Mouse (Mus musculus): ENCODE measurements around the gene Armcx5.

The Armcx5 gene

DNA sequence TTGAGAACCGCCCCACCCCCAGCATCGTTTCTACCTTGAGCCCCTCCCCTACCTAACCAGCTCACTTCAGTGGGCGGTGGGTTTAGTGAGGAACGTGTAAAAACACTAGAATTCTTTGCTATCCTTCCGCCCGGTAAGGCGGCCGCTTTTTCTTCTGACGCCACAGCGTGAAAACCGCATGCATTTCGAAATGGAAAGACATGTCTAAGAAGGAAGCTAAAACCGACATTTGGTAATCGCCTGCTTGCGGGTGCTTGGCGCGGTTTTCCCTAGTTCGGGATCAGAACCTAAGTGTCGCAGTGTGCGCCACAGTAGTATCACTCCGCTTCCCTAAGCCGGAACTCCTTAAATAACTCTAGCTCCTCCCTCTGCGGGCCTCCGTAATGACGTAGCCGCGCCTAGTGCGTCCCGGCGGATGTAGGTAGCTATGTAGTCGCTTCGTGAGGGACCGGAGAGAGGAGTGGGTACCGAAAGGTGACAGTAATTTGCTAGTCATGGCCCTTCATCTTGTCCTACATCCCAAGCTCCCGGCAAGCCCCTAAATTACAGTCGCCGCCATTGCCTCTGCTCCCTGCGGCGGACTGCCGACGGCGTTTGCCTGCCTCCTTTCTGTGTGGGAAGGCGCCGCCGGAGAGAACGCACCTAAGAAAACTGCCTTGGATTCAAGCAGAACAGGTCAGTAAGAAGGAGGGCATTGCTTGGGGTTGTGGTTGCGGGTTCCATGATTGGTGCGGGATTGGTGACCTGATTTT, at the start of gene Armcx5, which contains the start of gene Gprasp1:
TSS of gene Armcx5 (plus strand) at position 430 of the 752 bp plus-strand sequence.
TSS of gene Gprasp1 (plus strand) at position 430 of the 752 bp plus-strand sequence.
- under 1% methylated on average over 48 of the region's 48 CpGs for WGBS

DNA sequence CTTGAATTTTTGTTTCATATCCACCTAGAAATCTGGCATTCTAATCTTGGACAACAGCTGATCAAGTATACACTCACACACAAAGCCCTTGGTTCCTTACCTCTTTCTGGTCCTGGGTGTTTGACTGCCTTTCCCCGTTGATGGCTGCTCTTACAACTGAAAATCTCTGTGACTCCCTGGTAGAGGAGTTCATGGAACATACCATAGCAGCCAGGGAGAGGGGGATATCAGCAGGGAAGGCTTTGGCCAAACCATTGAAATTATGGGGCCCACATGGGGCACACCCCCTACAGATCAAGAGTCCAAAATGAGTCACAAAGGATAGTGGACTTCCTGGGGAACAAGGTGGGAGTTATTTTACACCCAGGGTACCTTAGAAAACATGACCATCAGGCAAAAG, 48.9 kb upstream of the Armcx5 start, which contains the start of gene Tcp11x2:
TSS of gene Tcp11x2 (minus strand) at position 158 of the 400 bp plus-strand sequence.
- 79% methylated on average over 1 of the region's 1 CpGs for WGBS

DNA sequence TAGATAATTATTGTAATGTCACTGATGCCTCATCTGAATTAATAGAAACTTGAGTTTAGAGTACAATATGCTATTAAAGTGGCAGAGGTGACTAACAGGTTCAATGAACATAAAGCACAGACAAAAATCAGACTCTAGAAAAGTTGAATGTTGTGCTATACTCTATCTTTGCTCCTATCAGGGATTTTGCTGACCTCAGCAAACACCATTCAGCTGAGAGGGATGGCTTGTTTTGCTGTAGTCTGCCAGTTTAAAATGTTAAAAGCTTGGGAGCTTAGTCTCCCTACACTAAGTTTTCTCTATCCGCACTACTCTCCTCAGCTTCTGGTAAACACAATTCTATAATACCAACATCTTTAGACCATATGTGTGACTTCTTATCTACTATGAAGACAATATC, 39.4 kb upstream of the Armcx5 start:
- WGBS: 91% methylated on average over 1 of the region's 1 CpGs

DNA sequence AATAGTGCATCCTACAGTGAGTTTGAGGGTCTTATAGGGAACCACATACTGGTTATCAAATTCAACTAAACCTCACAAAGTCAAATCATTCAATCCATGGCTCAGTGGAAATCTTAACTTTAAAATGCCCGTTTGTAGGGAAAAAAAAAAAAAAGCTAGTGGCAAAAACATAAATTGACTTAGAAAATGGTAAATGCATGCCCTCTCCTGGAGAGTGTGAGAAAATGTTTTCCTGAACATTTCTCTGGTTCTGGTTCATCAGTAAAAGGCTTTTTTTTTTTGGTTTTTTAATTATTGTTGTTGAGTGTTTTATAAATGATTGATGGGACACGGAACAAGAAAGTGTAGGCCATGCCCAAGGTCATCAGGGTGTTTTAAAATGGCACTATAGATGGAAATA, 38.2 kb upstream of the Armcx5 start:
- WGBS: 35% methylated on average over 2 of the region's 2 CpGs

DNA sequence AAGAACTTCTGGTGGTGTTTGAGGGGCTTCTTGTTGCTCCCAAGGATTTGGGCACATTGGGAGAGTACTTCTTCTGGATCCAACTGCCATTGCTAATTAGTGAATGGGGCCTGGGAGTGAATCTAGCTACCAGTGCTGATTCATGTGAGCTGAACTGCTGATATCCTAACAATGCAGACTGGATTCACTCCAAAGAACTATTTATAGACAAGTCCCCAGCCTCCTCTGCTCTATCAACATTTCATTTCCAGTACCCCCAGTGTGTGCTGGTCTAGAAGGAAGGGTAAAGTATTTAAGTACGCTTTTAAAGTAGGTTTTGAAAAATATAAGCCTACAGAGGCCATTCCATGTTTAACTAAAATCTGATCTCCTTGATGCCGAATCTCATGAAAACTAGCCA, 29.7 kb upstream of the Armcx5 start:
- WGBS: 81% methylated on average over 2 of the region's 2 CpGs

DNA sequence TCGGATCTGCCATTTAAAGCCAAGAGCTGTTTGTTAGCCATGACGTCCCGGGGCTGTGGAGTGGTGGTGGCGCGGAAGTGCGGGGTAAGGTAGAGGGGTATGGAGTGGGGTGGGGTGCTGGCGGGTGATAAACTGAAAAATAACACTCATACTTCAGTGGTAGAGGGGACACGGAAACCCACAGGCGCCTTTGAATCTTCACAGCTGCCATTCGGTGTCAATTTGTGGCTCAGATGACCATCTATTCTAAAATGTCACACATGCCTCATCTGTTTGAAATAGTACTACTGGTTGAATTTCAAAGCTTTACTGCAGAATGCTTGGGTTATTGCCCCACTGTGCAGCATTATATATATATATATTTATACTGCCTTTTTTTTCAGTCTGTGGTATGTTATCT, 17.4 kb upstream of the Armcx5 start, which contains the start of gene Tmsb15a:
TSS of gene Tmsb15a (minus strand) at position 101 of the 400 bp plus-strand sequence.
- WGBS: 88% methylated on average over 10 of the region's 10 CpGs

DNA sequence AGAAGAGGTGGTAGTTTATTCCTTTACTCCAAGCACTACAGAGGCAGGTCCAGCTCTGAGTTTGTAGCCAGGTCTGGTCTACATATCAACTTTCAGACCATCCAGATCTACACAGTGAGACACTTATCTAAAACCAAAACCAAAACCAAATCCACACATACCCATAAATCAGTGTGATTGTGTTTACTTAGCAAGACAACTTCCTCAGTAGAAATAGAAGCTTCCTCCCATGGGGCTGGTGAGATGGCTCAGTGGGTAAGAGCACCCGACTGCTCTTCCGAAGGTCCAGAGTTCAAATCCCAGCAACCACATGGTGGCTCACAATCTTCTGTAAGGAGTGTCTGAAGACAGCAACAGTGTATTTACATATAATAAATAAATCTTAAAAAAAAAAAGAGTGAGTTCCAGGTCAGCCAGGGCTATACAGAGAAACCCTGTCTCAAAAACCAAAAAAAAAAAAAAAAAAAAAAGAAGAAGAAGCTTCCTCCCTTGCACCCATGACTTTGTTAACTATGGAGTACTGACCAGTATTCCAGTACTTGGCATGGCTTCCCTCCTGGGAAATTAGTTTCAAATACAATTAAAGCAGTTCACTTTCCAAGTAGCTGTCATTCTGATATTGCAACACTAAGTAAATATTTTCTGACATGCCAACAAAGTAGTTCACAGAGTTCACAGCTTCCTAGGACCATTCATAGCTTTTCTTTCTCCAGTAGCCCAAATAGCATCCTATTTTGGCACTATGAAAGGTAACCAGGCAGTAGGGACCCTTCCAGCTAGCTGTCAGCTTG, 3.6 kb upstream of the Armcx5 start:
- WGBS: 86% methylated on average over 2 of the region's 2 CpGs

DNA sequence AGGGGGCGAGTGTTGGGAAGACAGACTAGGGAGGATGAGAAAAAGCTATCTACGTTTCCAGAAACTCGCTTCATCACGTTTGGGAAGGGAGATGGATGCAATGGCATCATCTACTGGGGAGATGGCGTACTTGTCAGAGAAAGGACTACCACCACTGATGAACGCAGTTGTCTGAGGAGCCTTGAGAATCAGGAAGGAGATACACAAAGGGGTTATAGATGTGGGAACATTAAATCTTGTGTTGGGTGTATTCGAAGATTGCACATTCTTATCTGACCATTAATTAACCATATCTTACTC, 473 bp downstream of the Armcx5 start:
- 6% methylated on average over 7 of the region's 7 CpGs for WGBS

DNA sequence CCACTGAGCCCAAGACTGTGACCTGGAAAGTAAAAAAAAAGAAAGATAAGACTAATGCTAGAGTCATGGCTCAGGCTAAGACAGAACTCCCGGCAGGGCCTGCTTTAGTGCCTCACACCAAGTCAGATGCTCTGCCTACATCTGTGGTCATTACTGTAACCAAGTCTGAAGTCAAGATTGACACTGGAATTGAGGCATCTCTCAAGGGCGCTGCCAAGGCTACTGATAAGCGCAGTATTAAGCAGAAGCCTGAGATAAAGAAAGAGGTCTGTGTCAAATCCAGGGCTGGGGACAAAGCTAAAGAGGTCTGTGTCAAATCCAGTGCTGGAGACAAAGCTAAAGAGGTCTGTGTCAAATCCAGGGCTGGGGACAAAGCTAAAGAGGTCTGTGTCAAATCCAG, 2.8 kb downstream of the Armcx5 start:
- WGBS: 93% methylated on average over 3 of the region's 3 CpGs

DNA sequence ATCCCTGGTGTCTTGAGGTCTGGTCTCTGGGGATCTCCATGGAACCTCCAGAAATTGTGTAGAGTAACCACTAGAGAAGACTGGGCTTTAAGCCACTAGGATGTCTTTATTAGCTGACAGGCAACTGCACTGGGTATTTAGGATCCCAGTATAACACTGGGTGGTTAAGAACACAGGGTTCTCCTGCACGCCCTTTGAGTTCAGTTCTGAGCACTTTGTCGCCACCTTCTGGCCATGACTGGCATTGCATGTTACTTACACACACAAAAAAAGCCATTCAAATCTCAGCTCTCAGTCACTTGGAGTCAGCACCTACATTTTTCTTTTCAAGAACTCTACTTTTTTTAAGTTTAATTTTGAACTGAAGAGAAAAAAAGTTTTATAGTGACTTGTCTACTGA, 10.3 kb downstream of the Armcx5 start:
- 2% methylated on average over 2 of the region's 2 CpGs for WGBS

DNA sequence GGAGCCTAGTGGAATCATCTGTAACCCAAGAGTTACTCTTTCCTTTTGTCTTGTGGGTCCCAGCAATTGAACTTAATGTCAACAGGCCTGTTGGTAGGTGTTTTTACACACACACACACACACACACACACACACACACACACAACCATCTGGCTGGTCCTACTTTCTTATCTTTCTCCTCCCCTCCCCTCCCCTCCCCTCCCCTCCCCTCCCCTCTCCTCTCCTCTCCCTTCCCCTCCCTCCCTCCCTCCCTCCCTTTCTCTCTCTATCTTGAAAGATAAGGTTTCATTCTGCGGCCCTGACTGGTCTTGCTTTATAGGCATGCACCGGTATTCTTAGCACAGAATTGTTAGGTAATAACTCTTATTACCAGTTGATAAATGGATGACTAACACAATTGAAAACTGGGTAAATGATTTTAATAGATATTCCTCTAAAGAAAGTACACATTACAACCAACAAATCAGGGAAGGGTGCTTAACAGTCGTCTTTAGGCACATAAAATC, 25.6 kb downstream of the Armcx5 start:
- 95% methylated on average over 2 of the region's 3 CpGs for WGBS

DNA sequence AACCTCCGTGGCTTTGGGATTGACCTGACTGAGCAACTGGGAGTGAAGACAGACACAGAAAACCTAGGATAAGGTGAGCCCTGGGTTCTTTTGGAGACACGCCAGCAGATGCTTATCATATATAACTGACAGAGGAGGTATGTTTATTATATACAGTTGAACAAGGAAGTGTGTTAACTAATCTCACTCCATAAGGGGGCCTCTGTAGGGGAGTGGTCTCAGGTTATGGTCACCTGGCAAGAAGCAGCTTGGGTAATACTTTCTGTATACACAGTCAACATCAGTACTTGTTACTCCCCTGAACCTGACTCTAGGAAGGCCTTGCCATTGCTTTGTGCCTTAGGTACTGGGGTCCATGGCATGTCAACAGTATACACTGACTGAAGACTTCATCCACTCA, 26.0 kb downstream of the Armcx5 start:
- WGBS: 89% methylated on average over 2 of the region's 2 CpGs

DNA sequence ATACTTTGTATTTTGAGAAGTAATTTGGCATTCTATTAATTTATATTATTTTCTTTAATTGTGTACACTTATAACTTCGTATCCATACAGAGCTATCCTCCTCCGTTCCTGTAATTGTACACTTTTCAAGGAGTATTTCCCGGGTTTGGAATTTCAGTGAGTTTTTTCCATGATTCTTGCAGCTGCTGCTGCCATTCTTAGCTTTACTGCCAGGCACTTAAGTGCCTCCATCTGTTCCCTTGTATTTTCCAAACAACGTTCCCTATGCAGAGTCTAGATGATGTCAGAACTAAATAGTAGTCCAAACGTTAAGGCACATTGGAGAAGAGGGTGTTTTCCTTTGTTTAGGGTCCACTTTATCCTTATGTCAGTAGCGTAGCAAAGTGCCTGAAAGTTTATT, 49.8 kb downstream of the Armcx5 start:
- WGBS: 30% methylated on average over 6 of the region's 6 CpGs

DNA sequence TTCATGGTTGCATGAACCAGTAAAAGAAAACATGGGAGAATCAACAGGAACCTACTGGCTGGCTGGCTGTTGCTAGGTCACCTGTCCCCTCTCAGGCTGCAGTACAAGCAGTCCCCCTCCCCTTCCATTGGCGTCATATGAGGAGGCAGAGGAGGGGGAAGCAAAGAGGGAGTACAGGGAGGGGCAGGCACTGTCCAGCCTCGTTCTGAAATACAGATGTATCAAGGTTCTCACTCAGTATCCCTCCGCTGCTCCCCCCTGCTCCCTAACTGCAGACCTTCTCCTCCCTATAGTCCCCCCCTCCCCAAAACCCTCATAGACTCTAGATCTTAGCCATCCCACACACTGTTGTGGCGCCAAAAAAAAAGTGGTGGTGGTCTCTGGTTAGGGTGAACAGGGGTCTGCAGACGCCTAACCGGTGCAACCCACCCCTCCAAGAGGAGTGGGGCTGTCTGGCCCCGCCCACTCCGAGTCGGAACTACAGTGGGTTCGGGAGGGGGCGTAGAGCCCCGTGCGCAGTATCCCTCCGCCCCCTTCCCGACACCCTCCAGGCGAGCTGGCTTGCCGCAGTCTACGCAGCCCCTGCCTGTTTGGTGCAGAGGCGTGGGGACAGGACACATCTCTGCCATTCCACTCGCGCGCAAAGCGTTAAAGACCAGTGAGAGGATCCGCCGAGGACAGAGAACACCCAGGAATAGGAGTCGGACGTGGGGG, 53.2 kb downstream of the Armcx5 start:
- WGBS: 2% methylated on average over 26 of the region's 27 CpGs

DNA sequence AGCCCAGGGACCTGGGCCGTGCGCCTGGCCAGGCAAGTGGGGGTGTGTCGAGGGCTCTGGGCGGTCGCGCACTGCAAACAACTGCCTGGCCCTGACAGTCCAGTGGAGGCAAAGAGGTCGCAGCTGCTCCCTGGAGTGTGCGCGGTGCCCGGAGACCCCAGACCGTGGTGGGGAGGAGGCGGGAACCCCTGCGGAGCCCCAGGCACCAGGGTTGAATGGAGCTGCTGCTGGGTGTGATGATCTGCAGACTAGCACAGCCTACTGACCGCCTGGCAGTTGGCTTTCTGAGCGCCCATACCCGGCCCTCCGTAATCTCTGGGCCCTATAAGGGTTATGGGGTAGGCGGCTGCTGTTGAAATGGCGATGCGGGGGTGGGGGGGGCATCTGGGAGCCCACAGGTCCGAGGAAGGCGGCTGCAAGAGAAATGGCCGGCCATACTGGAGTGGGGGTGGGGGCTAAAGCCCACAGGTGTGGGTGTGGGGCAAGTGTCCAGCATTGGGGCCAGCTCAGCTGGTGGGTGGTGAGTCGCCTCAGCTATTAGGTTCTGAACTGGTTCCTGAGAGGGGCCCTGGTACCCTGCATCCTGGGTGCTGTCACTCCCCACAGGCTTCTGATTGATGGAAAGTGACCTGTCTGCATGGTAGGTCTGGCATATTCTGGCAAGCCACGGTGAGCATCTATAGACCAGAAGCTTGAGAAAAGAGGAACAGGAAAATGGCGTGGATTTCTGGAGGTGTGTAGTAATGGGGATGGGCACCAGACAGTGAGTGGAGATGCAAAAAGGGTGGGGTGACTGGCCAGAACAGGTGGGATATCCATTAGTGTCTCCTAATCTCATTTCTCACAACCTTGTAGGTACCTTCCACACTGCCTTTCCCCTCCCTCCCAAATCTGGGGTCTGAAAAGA, 54.0 kb downstream of the Armcx5 start:
- 5% methylated on average over 20 of the region's 26 CpGs for WGBS

Data from cerebral cortex, adult 2 months (tissue).